Mouse (Mus musculus): Measurements from ENCODE around the gene Tjp2.

Gene Tjp2

DNA sequence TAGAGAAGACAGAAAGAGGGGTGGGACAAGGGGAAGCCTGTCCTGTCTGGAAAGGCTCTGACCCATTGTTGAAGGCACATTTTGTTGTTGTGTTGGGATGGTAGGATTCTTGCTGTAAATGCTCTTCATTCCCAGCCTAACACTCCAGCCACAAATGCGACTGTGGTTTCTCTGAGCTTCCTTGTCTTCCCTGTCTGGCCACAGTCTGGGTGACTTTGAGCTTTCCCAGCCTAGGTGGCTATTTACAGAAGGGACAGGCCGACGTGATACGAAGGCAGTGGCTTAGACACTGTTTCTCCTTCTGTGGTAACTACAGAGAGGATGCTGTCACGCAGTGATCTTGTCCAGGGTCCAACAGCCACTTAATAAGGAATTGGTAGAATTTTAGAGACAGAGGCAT is 166.8 kb downstream of the Tjp2 start:
- no peak for DNase-seq (ENCODE audit: low spot score)

DNA sequence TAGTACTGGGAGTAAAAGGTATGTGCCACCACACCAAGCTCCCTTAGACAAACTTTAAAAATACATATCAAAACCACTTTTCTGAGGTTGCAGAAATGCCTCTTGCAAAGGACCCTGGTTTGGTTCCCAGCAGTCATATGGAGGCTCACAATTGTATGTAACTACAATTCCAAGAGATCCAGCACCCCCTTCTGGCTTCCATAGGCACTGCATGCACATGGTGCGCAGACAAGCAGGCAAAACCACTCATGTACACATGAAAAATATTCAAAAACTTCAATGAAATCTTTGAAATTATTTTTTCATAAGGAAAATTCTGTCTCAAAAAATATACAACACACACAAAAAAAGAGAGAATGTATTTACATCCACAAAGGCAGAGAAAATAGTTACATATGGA is 167.9 kb downstream of the Tjp2 start:
- DNase-seq (ENCODE audit: low spot score): no peak

DNA sequence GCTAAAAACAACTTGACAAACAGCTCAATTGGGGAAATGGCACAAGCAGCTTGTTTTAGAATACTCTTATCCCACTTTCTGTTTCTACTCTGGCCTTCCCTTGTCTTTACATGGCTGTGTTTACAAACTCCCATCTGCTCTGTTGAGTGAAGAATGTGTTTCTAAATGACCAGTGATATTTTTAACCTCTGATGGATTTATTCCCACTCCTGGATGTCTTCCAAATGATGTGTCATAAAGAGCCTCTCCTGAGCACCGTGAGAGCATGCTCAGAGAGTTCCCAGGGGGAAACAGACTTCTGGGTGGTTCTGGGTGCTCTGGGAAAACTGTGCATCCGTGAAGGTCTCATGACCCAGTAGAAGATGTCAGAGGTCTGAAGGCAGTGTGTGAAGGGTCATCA is 169.9 kb downstream of the Tjp2 start:
- no peak for DNase-seq (ENCODE audit: low spot score)

DNA sequence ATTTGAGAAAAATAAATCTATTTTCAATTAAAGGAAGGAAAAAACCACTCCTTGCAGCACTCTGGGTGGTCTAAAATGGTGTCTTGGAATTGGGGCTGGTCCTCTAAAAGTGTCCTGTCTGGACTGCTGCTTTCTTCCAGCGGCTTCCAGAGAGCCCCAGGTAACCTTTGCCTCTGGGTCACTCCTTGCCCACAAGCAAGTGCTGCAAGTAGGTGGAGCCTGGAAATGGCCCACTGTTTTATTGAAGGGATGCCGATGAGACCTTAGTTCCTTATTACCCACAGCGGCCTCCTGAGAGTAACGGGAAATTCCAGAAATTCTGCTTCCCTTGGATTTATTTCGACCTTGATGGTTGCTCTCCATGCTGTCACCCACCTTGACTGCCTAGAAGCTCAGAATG is 170.6 kb downstream of the Tjp2 start:
- DNase-seq (ENCODE audit: low spot score): no peak

DNA sequence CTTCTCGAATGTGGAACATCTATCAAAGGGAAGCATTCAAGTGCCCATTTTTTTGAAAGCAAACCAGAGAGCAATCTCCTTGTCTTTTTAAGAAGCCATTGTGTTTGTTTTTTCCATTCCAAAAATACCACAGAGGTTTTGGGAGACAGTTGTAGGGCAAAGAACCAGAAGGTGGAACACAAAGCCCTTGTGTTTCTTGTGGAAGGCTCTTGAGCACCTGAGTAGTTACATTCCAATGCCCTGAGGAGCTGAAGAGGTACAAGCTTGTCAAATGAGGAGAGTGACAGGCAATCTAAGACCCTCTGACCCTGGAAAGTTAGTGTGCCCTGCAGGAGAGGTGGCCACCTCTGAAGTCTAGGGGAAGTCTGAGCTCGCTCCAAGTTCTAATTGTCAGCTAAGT is 174.3 kb downstream of the Tjp2 start:
- DNase-seq (ENCODE audit: low spot score): no peak

DNA sequence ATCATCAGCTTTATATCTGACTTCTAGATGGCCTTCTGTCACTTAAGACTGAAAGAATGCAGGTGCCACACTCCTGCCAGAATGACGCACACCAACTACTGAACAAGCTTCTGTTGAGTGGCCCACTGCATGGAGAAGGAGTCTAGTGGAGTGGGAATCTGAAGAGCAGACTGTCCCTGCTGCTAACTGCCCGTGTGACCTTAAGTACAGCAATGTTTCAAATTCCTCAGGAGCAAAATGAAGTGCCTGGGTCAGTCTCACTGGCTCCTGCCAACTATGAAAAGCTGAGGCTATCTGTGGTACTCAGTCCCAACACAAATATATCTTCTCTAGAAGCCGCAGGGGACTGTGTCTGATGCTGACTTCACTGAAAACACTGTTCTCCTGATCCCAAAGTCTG is 175.5 kb downstream of the Tjp2 start:
- no peak for DNase-seq (ENCODE audit: low spot score)

DNA sequence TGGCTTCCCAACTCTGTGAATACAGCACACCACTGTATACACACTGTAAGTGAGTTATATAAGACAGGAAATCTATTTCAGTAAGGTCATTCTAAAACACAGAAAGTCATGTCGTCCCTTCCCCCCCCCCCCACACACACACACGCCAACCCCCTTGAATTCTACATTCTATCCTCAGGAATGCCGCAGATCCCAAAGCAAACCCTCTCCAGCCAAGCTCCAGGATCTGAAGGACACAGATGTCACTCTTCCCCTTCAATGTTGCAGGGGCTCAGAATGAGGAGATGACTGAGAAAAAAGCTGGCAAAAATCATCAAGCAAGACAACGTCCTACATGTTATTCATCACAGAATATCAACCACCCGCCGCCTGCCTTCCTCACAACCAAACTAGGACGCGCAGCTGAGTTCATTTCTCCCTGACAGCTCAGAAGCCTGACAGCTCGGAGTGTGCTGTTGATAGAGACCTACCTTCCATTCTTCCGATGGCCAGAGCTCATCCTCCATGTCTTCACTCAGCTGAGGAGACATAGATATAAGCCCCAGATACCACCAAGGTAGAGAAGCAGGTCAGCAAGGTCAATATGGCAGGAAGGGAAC is 178.3 kb downstream of the Tjp2 start:
- DNase-seq (ENCODE audit: low spot score): no peak
